Mouse (Mus musculus) embryonic facial prominence, embryonic 13.5 days (tissue): ENCODE measurements around the gene Calml4. TPM values are rescaled to one million over a fixed set of nuclear protein-coding genes. Genes with fewer than 3 reads are reported as not detected.
A peak's percentile ranks its signal among the peaks of the same experiment; 100 is the strongest.

Source experiments
- ATAC-seq: fragments of 200-750 bp; cut with Nextera tagmentation; 2 replicates; pipeline ENCODE4 v1.8.0; 2017; ENCODE audit warnings: low read depth; ENCODE audit not compliant: insufficient number of reproducible peaks, insufficient read depth, low FRiP score, low TSS enrichment
- H3K27ac ChIP-seq: fragments of 300-500 bp; sonication (generic); 2 replicates; pipeline ENCODE4 v1.5.1; 2015; ENCODE audit warnings: moderate library complexity, mild to moderate bottlenecking, inconsistent platforms
- H3K27me3 ChIP-seq: fragments of 300-500 bp; sonication (generic); 2 replicates; pipeline ENCODE4 v1.6.1; 2015; ENCODE audit warnings: mild to moderate bottlenecking, inconsistent platforms
- H3K36me3 ChIP-seq: fragments of 300-500 bp; sonication (generic); 2 replicates; pipeline ENCODE4 v1.6.1; 2015; ENCODE audit warnings: mild to moderate bottlenecking, inconsistent platforms
- H3K4me1 ChIP-seq: fragments of 300-500 bp; sonication (generic); 2 replicates; pipeline ENCODE4 v1.6.1; 2015; ENCODE audit warnings: inconsistent platforms
- H3K4me2 ChIP-seq: fragments of 300-500 bp; sonication (generic); 2 replicates; pipeline ENCODE4 v1.6.1; 2015; ENCODE audit warnings: moderate library complexity, mild to moderate bottlenecking, inconsistent platforms
- H3K4me3 ChIP-seq: fragments of 300-500 bp; sonication (generic); 2 replicates; pipeline ENCODE4 v1.5.1; 2015; ENCODE audit warnings: mild to moderate bottlenecking, inconsistent platforms
- H3K9ac ChIP-seq: fragments of 300-500 bp; sonication (generic); 2 replicates; pipeline ENCODE4 v1.6.1; 2015; ENCODE audit warnings: mild to moderate bottlenecking, inconsistent platforms
- H3K9me3 ChIP-seq: fragments of 300-500 bp; sonication (generic); 2 replicates; pipeline ENCODE4 v1.6.1; 2016; ENCODE audit warnings: inconsistent platforms
- WGBS: fragments of 180-500 bp; shearing (Covaris S2); methylation state at CpG from one replicate; pipeline ENCODE4 v1.1.7; 2015; ENCODE audit warnings: mixed read lengths; 5-methylcytosine and 5-hydroxymethylcytosine counted together
- polyA plus RNA-seq: library from polyadenylated mRNA; unstranded; fragments of >200 nt; fragmentation: Nextera tagmentation; extraction: Ambion mirVana; gene quantifications from 2 replicates; pipeline ENCODE4 v1.2.1, GENCODE M21; 2015

Calml4 gene
- polyA plus RNA-seq: 5.9 and 9.8 TPM in 2 replicates

GRCm38 (mm10) chr9:62857719-62858261 lies at the start of gene Calml4:
TSS of gene Calml4 (plus strand) at chr9:62858080.
- WGBS: 44% methylated on average over 20 of the region's 20 CpGs
- H3K27ac ChIP-seq: peak within 1 kb of the TSS; percentile 82
- peak within 1 kb of the TSS; percentile 20 for H3K4me3 ChIP-seq
- no peaks in the 10 kb centered on the region for H3K9me3 ChIP-seq
- H3K4me1 ChIP-seq: peaks cover 36% of the 10 kb centered on the region
- H3K36me3 ChIP-seq: no peaks in the 10 kb centered on the region
- peak within 1 kb of the TSS; percentile 49 for H3K4me2 ChIP-seq
- H3K9ac ChIP-seq: peak within 1 kb of the TSS; percentile 32; the same call in 1 of the 2 replicates
- H3K27me3 ChIP-seq: no peaks in the 10 kb centered on the region
- ATAC-seq: peak; percentile 60

DNA sequence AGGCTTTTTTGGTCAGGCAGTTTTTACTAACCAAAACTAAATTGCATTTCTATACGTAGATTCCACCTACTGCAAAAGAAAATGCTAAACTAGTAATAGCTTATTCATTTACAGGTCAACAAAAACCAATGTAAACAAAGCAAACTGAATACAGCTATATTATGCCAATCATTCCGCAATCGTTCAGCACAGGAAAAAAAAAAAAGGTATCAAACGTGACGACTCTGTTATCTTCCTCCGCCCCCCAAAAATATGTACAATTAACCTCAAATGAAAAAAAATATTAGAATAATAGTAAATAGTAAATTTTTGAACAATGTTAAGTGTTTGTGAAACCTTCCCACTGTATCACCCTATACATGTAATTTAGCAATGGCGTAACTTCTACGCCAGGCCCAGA lies 47.8 kb upstream of the Calml4 start:
- Histone ChIP-seq H3K9me3 (no peaks in the 10 kb centered on the region), H3K9ac (peak overlapping the region; percentile 97), H3K4me3 (peak overlapping the region; percentile 98), H3K27ac (no peak overlapping the region), H3K4me2 (peak overlapping the region; percentile 83), H3K36me3 (no peaks in the 10 kb centered on the region), H3K27me3 (no peaks in the 10 kb centered on the region), H3K4me1 (peaks cover 23% of the 10 kb centered on the region)
- no peak for ATAC-seq
- WGBS: 17% methylated on average over 8 of the region's 8 CpGs

DNA sequence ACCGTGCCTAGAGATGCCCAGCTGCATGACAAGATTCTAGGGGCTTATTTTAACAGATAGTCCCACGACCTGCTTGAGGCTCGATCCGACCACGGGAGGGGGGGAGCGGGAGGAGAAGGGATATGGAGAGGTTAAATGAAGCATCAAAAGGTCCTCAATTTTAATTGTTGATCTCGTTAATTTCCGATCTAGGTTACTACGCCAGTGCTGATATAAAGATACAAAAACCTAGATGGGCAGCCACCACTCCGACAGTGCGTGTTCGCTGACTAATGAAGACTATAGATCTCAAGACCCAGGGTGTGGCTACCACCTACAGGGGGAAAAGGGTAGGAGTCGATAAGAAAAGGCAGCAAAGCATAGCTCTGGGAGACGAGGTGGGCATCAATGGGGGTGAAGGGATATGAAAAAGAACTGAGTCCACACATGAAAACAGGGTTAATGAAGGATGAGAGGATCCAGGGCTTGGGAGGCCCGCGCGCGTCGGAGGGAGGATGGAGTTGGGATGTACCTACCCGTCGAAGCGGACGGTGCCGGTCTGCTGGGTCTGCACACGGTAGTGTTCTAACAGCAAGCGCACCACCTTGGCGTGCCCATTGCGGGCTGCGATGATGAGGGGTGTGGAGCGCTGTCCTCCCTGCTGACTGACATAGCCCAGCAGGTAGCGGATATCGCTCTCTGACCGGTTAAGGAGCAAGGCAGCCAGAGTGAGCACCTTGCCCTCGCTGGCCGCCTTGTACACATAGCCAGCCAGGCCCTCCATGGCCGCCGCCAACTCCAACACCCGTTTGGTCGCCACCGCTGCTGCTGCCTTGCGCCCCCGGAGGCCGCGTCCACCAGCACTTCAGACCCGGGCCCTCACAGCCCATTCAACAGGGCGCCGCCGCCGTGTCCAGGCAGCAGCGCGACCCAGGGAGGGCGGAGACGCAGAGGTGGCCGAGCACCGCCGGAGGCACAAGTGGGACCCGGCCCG lies 47.1 kb upstream of the Calml4 start:
- Histone ChIP-seq H3K27me3 (no peaks in the 10 kb centered on the region; the same call in 1 of the 2 replicates), H3K4me1 (peaks cover 23% of the 10 kb centered on the region), H3K9me3 (no peaks in the 10 kb centered on the region), H3K36me3 (no peaks in the 10 kb centered on the region), H3K4me2 (peak overlapping the region; percentile 83), H3K9ac (peak overlapping the region; percentile 97), H3K27ac (peak overlapping the region; percentile 97), H3K4me3 (peak overlapping the region; percentile 98)
- under 1% methylated on average over 57 of the region's 58 CpGs for WGBS
- 0 out of 2 replicates have a peak, but pooled peaks have one; percentile 22 for ATAC-seq

DNA sequence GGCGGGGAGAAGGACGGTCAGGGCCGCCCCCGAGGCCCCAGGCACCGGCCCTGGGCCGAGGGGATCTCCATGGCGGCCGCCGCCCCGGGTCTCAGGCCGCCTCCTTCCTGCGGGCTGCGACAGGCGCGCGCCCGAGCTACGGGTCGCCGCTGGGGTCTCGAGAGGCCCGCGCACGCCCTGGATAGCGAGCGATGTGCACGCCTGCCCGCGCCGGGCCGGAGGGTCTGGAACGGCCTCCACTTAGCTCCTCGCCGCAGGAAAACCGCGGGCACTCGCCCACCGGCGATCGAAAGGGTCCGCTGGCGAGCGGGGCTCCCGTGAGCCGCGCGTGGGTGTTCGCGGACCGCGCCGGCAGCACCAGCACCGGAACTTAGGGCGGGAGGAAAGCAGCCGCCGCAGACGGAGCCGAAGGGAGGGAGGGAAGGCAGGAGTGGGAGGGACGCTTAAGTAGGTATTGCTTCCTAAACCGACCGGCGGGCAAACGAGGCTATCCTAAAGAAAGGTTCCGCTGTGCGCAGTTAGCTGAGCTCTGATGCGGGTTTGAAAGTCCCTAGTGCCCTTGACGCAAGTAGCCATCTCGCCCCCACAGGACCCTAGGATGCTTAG lies 46.3 kb upstream of the Calml4 start, which contains the start of gene Fem1b:
Gene Fem1b (minus strand): TSS at position 419 of the 606 bp plus-strand sequence.
- peak within 1 kb of the TSS; percentile 97 for H3K27ac ChIP-seq
- no peaks in the 10 kb centered on the region; the same call in 1 of the 2 replicates for H3K27me3 ChIP-seq
- 0% methylated on average over 61 of the region's 68 CpGs for WGBS
- peaks cover 28% of the 10 kb centered on the region for H3K4me1 ChIP-seq
- H3K36me3 ChIP-seq: no peaks in the 10 kb centered on the region
- peak; percentile 89 for ATAC-seq
- no peaks in the 10 kb centered on the region for H3K9me3 ChIP-seq
- peak within 1 kb of the TSS; percentile 97 for H3K9ac ChIP-seq
- H3K4me2 ChIP-seq: peak within 1 kb of the TSS; percentile 83
- H3K4me3 ChIP-seq: peak within 1 kb of the TSS; percentile 98

GRCm38 (mm10) chr9:62812216-62813049 lies 45.4 kb upstream of the Calml4 start:
- Histone ChIP-seq H3K9me3 (no peaks in the 10 kb centered on the region), H3K4me1 (peaks cover 34% of the 10 kb centered on the region), H3K36me3 (no peaks in the 10 kb centered on the region), H3K4me2 (peak overlapping the region; percentile 83), H3K27me3 (no peaks in the 10 kb centered on the region; the same call in 1 of the 2 replicates), H3K27ac (peak overlapping the region; percentile 97), H3K4me3 (peak overlapping the region; percentile 98), H3K9ac (peak overlapping the region; percentile 97)
- ATAC-seq: no peak
- WGBS: 15% methylated on average over 14 of the region's 14 CpGs

GRCm38 (mm10) chr9:62814751-62815150 lies 43.1 kb upstream of the Calml4 start:
- H3K9me3 ChIP-seq: no peaks in the 10 kb centered on the region

DNA sequence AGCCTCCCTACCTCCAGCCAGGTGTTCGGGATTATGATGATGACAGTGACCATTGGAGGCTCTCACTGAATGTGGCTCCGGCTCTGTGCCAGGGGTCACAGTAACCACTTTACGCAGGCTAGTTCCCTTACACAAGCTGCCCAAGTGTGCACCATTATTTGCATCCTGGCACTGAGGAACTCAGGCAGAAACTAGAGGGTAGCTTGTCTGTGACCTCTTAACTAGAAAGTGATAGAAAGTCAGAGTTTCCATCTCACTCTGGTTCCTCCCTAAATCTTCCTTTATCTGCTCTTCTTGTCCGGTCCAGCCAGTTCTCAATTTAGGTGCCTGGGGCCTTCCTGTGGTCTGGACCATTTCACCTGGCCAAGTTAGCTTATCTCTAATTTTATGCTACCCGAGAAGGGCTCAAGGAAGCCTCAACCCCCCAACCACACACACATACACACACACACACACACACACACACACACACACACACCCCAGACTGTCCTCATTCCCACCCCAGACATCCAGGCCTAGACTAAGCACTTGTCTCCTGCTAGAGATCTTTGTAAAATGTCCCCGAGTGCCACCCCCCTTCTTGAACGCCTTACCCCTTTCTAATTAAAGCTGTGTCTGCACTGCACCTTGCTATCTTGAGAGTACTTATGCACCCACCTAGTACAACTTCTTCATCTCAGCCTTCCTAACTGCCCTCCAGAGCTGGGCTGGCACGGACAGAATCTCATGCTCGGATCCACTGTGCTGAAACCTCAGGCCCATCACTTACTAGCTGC lies 41.4 kb upstream of the Calml4 start:
- Histone ChIP-seq H3K4me1 (peaks cover 26% of the 10 kb centered on the region), H3K27ac (peak overlapping the region; percentile 78; the same call in 1 of the 2 replicates), H3K9me3 (no peaks in the 10 kb centered on the region), H3K27me3 (no peaks in the 10 kb centered on the region; the same call in 1 of the 2 replicates), H3K4me2 (no peak overlapping the region), H3K9ac (no peak overlapping the region), H3K36me3 (no peaks in the 10 kb centered on the region), H3K4me3 (no peak overlapping the region)
- 67% methylated on average over 9 of the region's 9 CpGs for WGBS
- ATAC-seq: no peak

More at GRCm38 (mm10) chr9:62814751-62815150, 43.1 kb upstream of the Calml4 start:
- WGBS: 77% methylated on average over 2 of the region's 2 CpGs
- Histone ChIP-seq H3K4me2 (no peak overlapping the region), H3K9ac (no peak overlapping the region), H3K27me3 (no peaks in the 10 kb centered on the region; the same call in 1 of the 2 replicates), H3K36me3 (no peaks in the 10 kb centered on the region), H3K27ac (no peak overlapping the region), H3K4me3 (no peak overlapping the region), H3K4me1 (peaks cover 32% of the 10 kb centered on the region)
- no peak for ATAC-seq

GRCm38 (mm10) chr9:62817099-62817571 lies 40.7 kb upstream of the Calml4 start:
- peak; percentile 27; the same call in 1 of the 2 replicates for ATAC-seq
- no peaks in the 10 kb centered on the region; the same call in 1 of the 2 replicates for H3K27me3 ChIP-seq
- no peaks in the 10 kb centered on the region for H3K9me3 ChIP-seq
- WGBS: 50% methylated on average over 12 of the region's 12 CpGs
- no peaks in the 10 kb centered on the region for H3K36me3 ChIP-seq
- peaks cover 25% of the 10 kb centered on the region for H3K4me1 ChIP-seq
- H3K4me2 ChIP-seq: no peak overlapping the region
- H3K9ac ChIP-seq: 0 out of 2 replicates have a peak overlapping the region, but pooled peaks have one; percentile 6
- H3K4me3 ChIP-seq: no peak overlapping the region
- peak overlapping the region; percentile 78 for H3K27ac ChIP-seq

- Histone ChIP-seq H3K9me3 (no peaks in the 10 kb centered on the region), H3K36me3 (no peaks in the 10 kb centered on the region), H3K4me1 (peaks cover 19% of the 10 kb centered on the region), H3K4me3 (no peak overlapping the region), H3K9ac (no peak overlapping the region), H3K27me3 (no peaks in the 10 kb centered on the region; the same call in 1 of the 2 replicates), H3K4me2 (no peak overlapping the region), H3K27ac (peak overlapping the region; percentile 78)
- 76% methylated on average over 4 of the region's 4 CpGs for WGBS
- ATAC-seq: no peak
Observed at GRCm38 (mm10) chr9:62817828-62818614, 39.9 kb upstream of the Calml4 start.
